Comparison of ENCODE assay signal across 9 mouse cellular contexts in genomic region chr4:22835381-22836123, GRCm38 (mm10).
DNase-seq lines count a peak whose midpoint lies in the region; ATAC-seq lines count a peak whose summit lies in the region.
"Had no signal": no experiment of that assay in that cellular context is flagged by ENCODE, and none has a peak within 500 bp of the region (broad histone marks: within the 10 kb centered on the region; RNA-seq: fewer than 3 reads in every experiment).

No protein-coding gene starts in this region.

- H3K4me3 ChIP-seq in heart, embryonic 10.5 days = peak overlapping the region; percentile 18; the same call in 1 of the 2 replicates
- H3K4me3 ChIP-seq in embryonic facial prominence, embryonic 14.5 days (ENCODE audit: low read depth, low read length) = 0 out of 2 replicates have a peak overlapping the region, but pooled peaks have one; percentile 2
- peak overlapping the region; percentile 30 for H3K4me3 ChIP-seq in hindbrain, embryonic 15.5 days
- H3K4me3 ChIP-seq in neural tube, embryonic 11.5 days (ENCODE audit: low read depth, low read length) = peak overlapping the region; percentile 10; the same call in 1 of the 2 replicates
- H3K4me3 ChIP-seq: liver, embryonic 13.5 days had no signal

- H3K27ac ChIP-seq in heart, embryonic 10.5 days = peak overlapping the region; percentile 47; the same call in 1 of the 2 replicates
- H3K27ac ChIP-seq in embryonic facial prominence, embryonic 14.5 days (replicated peaks; ENCODE audit: low read depth, low read length) = no peak overlapping the region; the same call in 1 of the 2 replicates
- peak overlapping the region; percentile 60; the same call in 1 of the 2 replicates for H3K27ac ChIP-seq in hindbrain, embryonic 15.5 days (replicated peaks)
- H3K27ac ChIP-seq in neural tube, embryonic 11.5 days (ENCODE audit: low read depth, low read length) = peak overlapping the region; percentile 92
- H3K27ac ChIP-seq: liver, embryonic 13.5 days had no signal

- no peaks in the 10 kb centered on the region for H3K27me3 ChIP-seq in heart, embryonic 10.5 days (ENCODE audit: insufficient read depth, poor library complexity, severe bottlenecking)
- H3K27me3 ChIP-seq in embryonic facial prominence, embryonic 14.5 days (replicated peaks; ENCODE audit: control insufficient read depth, insufficient read depth, low read length) = no peaks in the 10 kb centered on the region
- no peaks in the 10 kb centered on the region for H3K27me3 ChIP-seq in hindbrain, embryonic 15.5 days
- no peaks in the 10 kb centered on the region for H3K27me3 ChIP-seq in neural tube, embryonic 11.5 days (ENCODE audit: control insufficient read depth, insufficient read depth, low read length)
- H3K27me3 ChIP-seq: liver, embryonic 13.5 days had no signal

- no peaks in the 10 kb centered on the region for H3K36me3 ChIP-seq in heart, embryonic 10.5 days
- H3K36me3 ChIP-seq in embryonic facial prominence, embryonic 14.5 days (ENCODE audit: control insufficient read depth, insufficient read depth, low read length) = no peaks in the 10 kb centered on the region
- H3K36me3 ChIP-seq in hindbrain, embryonic 15.5 days = no peaks in the 10 kb centered on the region
- no peaks in the 10 kb centered on the region for H3K36me3 ChIP-seq in neural tube, embryonic 11.5 days (ENCODE audit: control insufficient read depth, insufficient read depth, low read length)
- H3K36me3 ChIP-seq: liver, embryonic 13.5 days had no signal

- H3K4me1 ChIP-seq in heart, embryonic 10.5 days = peaks cover 7% of the 10 kb centered on the region; the same call in 1 of the 2 replicates
- no peaks in the 10 kb centered on the region for H3K4me1 ChIP-seq in embryonic facial prominence, embryonic 14.5 days (ENCODE audit: control insufficient read depth, insufficient read depth, low read length)
- H3K4me1 ChIP-seq in hindbrain, embryonic 15.5 days (replicated peaks) = peaks cover 12% of the 10 kb centered on the region
- peaks cover 3% of the 10 kb centered on the region; the same call in 1 of the 2 replicates for H3K4me1 ChIP-seq in neural tube, embryonic 11.5 days (ENCODE audit: control insufficient read depth, insufficient read depth, low read length)
- H3K4me1 ChIP-seq: liver, embryonic 13.5 days had no signal

- ATAC-seq in embryonic facial prominence, embryonic 14.5 days (ENCODE audit: low read depth) = peak; percentile 53; the same call in 1 of the 2 replicates
- peak; percentile 90 for ATAC-seq in hindbrain, embryonic 15.5 days (ENCODE audit: low FRiP score, low read depth)
- ATAC-seq in neural tube, embryonic 11.5 days (ENCODE audit: insufficient read depth, low FRiP score, low TSS enrichment) = peak; percentile 88

- DNase-seq in heart, embryonic 10.5 days (ENCODE audit: low spot score) = no peak
- no peak for DNase-seq in heart, adult 18-20 months
- peak; percentile 63 for DNase-seq in embryonic facial prominence, embryonic 14.5 days (ENCODE audit: low spot score)
- peak; percentile 79 for DNase-seq in neural tube, embryonic 11.5 days (ENCODE audit: low spot score)
- DNase-seq in kidney, postnatal 10 days = no peak
- DNase-seq in gastrocnemius, adult 8-10 months (ENCODE audit: low spot score in 2 of 2) = no peak
- no peak for DNase-seq in gastrocnemius, postnatal 36 days
- DNase-seq: liver, embryonic 13.5 days had no signal

- peak overlapping the region; percentile 5; the same call in 1 of the 2 replicates for H3K9ac ChIP-seq in embryonic facial prominence, embryonic 14.5 days (ENCODE audit: low read depth, low read length)
- H3K9ac ChIP-seq in hindbrain, embryonic 15.5 days = peak overlapping the region; percentile 16; the same call in 1 of the 2 replicates
- H3K9ac ChIP-seq in neural tube, embryonic 11.5 days (ENCODE audit: low read length) = peak overlapping the region; percentile 47
- H3K9ac ChIP-seq: liver, embryonic 13.5 days had no signal

- 22% methylated on average over 9 of the region's 9 CpGs for WGBS in heart, embryonic 10.5 days
- 3% methylated on average over 9 of the region's 9 CpGs for WGBS in embryonic facial prominence, embryonic 14.5 days
- 3% methylated on average over 9 of the region's 9 CpGs for WGBS in hindbrain, embryonic 15.5 days
- WGBS in neural tube, embryonic 11.5 days = 1% methylated on average over 9 of the region's 9 CpGs

- intact Hi-C loops in gastrocnemius, postnatal 36 days (cut with DNase I) = no loop called here

- H3K9me3 ChIP-seq in heart, embryonic 10.5 days = no peaks in the 10 kb centered on the region
- no peaks in the 10 kb centered on the region for H3K9me3 ChIP-seq in embryonic facial prominence, embryonic 14.5 days (ENCODE audit: control insufficient read depth, low read length)
- H3K9me3 ChIP-seq in hindbrain, embryonic 15.5 days = no peaks in the 10 kb centered on the region
- H3K9me3 ChIP-seq in neural tube, embryonic 11.5 days (ENCODE audit: control insufficient read depth, low read length) = no peaks in the 10 kb centered on the region
- H3K9me3 ChIP-seq: liver, embryonic 13.5 days had no signal

- peak overlapping the region; percentile 40 for H3K4me2 ChIP-seq in embryonic facial prominence, embryonic 14.5 days (ENCODE audit: low read depth, low read length)
- H3K4me2 ChIP-seq in hindbrain, embryonic 15.5 days = peak overlapping the region; percentile 52
- peak overlapping the region; percentile 42 for H3K4me2 ChIP-seq in neural tube, embryonic 11.5 days (ENCODE audit: low read depth)
- H3K4me2 ChIP-seq: liver, embryonic 13.5 days had no signal

Comparison
In these comparisons a context has a peak if more than half of its experiments do, and no peak if none do; other contexts are left out.
1. DNase-seq: peak in embryonic facial prominence, embryonic 14.5 days (single experiment) and neural tube, embryonic 11.5 days (single experiment); none in heart, embryonic 10.5 days (single experiment), heart, adult 18-20 months (0 of 2), kidney, postnatal 10 days (single experiment), gastrocnemius, adult 8-10 months (0 of 2) and gastrocnemius, postnatal 36 days (0 of 2).
2. Peak in every context shown above with its lines, with median percentiles within 50 percentile points of each other: H3K4me3 ChIP-seq, ATAC-seq, H3K4me2 ChIP-seq and H3K9ac ChIP-seq.